Mouse (Mus musculus) layer of hippocampus, postnatal 25 days (tissue): ENCODE measurements around the gene Tgm6. TPM values are rescaled to one million over a fixed set of nuclear protein-coding genes. Genes with fewer than 3 reads are reported as not detected.
A peak's percentile ranks its signal among the peaks of the same experiment; 100 is the strongest.

Experiments used
- DNase-seq, 2 experiments: peaks; one replicate each; pipeline ENCODE4 v3.0.0; 2022; ENCODE audit warnings: mixed read lengths in 2 of 2, low spot score in 1 of 2; ENCODE audit errors: extremely low spot score in 1 of 2
- total RNA-seq, 2 experiments: library from RNA; stranded (reverse); gene quantifications; 2 replicates each; pipeline ENCODE4 v1.2.3; 2021

Gene Tgm6
- total RNA-seq = under 1 TPM; 0.16 to 0.17 TPM

- no peak for DNase-seq
Observed at GRCm38 (mm10) chr2:130112116-130112515, at the start of gene Tgm6. Gene Tgm6 (plus strand): TSS chr2:130112416.

DNA sequence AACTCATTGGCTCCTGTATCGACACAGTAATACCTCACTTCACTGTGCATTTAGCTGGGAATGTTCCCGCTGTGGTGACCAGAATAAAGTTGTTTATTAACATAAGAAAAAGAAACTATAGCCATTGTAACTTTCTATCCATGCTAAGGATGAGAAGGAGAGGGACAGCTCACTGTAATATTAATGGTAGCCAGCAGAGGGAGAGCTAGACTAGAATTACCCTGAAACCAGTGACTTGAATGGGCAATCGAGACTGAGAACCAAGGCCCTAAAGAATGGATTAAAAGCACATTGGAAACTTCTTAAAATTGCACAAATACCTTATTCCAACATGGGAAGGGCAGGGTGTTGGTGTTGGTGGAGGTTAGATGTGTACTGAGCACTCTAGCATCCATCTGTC is 44.0 kb upstream of the Tgm6 start:
- DNase-seq = peak in 1 of 2 experiments; percentile 46

DNA sequence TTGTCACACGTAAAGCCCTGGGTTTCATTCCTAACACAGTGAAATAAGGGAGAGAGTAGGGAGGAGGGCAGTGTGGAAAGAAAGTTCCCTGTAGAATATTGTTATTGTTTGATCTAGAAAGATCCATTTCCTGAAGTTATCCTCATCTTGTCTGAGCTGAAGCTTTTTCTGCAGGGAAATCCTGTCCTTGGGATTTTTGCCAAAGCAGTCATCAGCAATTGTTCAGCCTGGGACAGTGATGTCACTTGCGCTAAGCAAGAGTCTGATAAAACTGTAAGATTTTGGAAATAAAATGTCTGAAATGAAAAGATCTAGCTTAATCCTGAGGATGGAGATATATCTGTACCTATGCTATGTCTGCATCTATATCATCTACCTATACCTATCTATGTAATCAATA is 41.8 kb upstream of the Tgm6 start:
- DNase-seq = no peak

GRCm38 (mm10) chr2:130112804-130113203 is 588 bp downstream of the Tgm6 start:
- DNase-seq = no peak

GRCm38 (mm10) chr2:130113379-130113778 is 1.2 kb downstream of the Tgm6 start:
- no peak for DNase-seq

- DNase-seq = no peak
Observed at GRCm38 (mm10) chr2:130118649-130119048, 6.4 kb downstream of the Tgm6 start.

- DNase-seq = no peak
Observed at GRCm38 (mm10) chr2:130125279-130126059, 13.3 kb downstream of the Tgm6 start.

DNA sequence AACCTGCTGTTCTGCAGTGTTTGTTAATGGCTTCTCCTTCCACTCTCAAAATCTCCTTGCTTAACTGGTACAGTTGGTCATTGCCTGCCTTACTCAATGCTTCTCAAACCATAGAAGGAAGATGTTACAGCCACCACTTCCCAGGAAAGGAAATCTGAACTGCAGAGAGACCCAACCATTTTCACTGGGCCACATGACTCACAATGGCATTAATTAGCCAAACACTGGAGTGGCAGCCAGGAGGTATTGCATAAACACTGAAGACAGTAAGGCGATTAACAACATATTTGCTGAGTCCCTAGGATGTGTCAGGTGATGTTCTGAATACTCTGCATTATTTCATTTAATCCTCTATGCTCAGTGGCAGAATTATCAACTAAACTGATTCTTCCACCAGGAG is 13.9 kb downstream of the Tgm6 start:
- no peak for DNase-seq

DNA sequence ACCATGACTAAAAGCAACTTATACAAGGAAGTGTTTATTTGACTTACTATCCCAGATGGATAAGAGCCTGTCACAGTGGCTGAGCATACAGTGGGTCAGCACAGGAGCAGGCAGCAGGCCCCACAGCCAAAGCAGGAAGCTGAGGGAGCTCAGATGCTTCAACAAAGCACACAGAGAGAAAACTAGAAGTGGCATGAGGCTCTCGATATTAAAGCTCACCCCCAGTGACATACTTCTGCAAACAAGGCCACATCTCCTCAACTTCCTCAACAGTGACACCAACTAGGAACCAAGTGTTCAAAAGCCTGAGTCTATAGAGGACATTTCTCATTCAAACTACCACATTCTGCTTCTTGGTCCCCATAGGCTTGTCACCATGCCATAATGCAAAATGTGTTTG is 17.5 kb downstream of the Tgm6 start:
- DNase-seq = no peak

- DNase-seq = no peak
Observed at GRCm38 (mm10) chr2:130143011-130143410, 30.8 kb downstream of the Tgm6 start.

- no peak for DNase-seq
Observed at GRCm38 (mm10) chr2:130144703-130145324, 32.6 kb downstream of the Tgm6 start.

- DNase-seq = no peak
Observed at GRCm38 (mm10) chr2:130146089-130146668, 34.0 kb downstream of the Tgm6 start.

DNA sequence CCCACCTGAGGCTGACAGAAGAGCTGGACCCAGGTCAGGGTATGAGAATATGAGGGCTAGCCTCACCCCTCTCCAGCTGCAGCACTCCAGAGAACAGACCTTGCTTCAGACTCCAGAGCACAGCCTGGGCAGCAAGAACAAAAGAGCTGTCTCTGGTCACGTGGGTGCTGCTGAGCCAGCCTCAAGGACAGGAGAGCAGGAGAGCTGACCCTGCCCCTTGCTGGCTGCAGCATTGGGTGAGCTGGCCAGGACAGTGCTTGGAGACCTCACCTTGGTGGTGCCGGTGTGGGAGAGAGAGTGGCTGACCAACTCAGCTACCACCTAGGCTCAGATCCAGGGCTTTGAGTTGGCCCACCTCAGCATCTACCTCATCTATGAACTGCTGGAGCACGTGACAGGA is 43.0 kb downstream of the Tgm6 start:
- DNase-seq = no peak

- DNase-seq = no peak
Observed at GRCm38 (mm10) chr2:130155851-130156250, 43.6 kb downstream of the Tgm6 start.

GRCm38 (mm10) chr2:130157231-130158087 is 45.2 kb downstream of the Tgm6 start:
- DNase-seq = no peak

DNA sequence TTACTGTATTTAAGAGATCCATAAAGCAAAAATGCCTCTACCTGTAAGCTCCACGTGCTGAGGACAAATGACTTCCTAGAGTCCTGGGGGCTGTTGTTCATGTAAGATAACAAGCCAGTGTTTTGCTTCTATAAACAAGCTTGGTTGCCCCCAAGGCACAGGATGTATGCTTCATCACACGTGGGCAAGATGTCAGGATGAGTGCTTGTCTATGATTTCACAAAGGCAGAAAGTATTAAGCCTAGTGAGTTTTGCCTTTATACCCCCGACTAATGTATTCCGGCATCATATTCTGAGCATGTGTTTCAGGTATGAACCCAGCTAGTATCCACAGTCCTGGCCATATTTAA is 45.8 kb downstream of the Tgm6 start:
- no peak for DNase-seq

- DNase-seq = no peak
Observed at GRCm38 (mm10) chr2:130162701-130163100, 50.5 kb downstream of the Tgm6 start.

GRCm38 (mm10) chr2:130166311-130167214 is 54.3 kb downstream of the Tgm6 start:
- DNase-seq = peak; percentile 35 to 36

- DNase-seq = peak; percentile 24 to 72
Observed at GRCm38 (mm10) chr2:130167861-130168260, 55.6 kb downstream of the Tgm6 start.

- no peak for DNase-seq
Observed at GRCm38 (mm10) chr2:130171674-130172073, 59.5 kb downstream of the Tgm6 start.
